Mouse (Mus musculus) adrenal gland, postnatal 10 days (tissue): ENCODE results near the gene Dmc1. TPM values are rescaled to one million over a fixed set of nuclear protein-coding genes. Genes with fewer than 3 reads are reported as not detected.

Experiments
- DNase-seq: peaks from one replicate; pipeline ENCODE4 v3.0.0; 2021; ENCODE audit warnings: mixed read lengths
- long read RNA-seq, 2 experiments: library from polyadenylated mRNA; stranded (forward); transcript quantifications; one replicate each; pipeline ENCODE4 v2.0.0; 2021
- total RNA-seq, 2 experiments: library from RNA; stranded (reverse); gene quantifications; 2 replicates each; pipeline ENCODE4 v1.2.3; 2021

Dmc1 gene
- 1 to 10 TPM; 1.4 to 1.8 TPM for total RNA-seq
- long read RNA-seq, experiment 1, partial matches to known transcripts = 1 of 1 reads
- long read RNA-seq, experiment 1, other reads (novel, unspliced or antisense) = 0 of 1 reads
- long read RNA-seq, experiment 2 = 0 reads

DNA sequence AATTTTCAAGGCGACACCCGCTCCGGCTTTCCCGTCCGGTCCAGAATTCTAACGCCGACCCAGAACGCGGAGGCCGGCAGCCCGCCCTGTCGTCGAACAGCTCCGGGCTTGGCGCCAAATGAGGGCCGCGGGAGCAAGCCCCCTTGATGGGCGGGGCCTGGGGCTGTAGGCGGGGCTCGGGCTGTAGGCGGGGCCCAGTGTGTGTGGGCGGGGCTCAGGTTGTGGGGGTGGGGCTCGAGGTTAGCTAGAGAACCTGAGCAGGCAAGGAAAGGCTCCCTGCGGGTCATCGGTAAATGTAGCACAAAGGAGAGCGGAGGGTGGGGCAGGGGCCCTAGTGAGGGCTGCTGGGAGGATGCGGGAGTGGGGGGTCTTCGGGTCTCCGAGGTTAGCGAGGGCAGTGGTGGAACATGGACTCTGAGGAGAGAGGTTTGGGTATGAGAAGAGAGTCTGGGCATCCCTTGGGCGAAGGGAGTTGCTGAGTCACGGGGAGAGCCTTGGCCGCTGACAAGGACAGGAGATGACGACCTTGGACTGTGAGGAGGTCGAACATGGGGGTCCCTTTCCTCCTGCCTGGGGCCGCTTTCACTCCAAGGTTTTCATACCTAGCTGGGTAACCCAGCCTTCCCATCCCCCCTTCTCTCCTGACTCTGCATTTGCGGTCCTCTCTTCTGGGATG, at the start of gene Dmc1:
Dmc1 (minus strand) TSS at position 120 of the 676 bp plus-strand sequence.
- DNase-seq = peak; percentile 78

DNA sequence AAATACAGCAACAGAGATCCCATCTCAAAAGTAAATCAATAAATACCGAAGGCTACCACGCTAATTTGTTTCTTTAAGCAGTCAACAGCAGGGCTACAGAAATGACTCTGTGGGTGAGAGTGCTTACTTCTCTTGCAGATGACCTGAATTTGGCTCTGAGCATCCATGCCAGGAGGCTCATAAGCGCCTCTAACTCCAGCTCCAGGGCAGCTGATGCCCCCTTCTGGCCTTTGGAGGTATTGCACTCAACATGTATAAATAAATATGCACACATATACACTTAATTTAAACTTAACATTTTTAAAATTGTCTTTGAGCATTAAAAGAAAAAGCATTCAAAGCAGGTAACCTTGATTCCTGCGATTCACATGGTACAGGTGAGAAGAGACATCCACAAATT, 46.6 kb upstream of the Dmc1 start:
- peak; percentile 41 for DNase-seq

DNA sequence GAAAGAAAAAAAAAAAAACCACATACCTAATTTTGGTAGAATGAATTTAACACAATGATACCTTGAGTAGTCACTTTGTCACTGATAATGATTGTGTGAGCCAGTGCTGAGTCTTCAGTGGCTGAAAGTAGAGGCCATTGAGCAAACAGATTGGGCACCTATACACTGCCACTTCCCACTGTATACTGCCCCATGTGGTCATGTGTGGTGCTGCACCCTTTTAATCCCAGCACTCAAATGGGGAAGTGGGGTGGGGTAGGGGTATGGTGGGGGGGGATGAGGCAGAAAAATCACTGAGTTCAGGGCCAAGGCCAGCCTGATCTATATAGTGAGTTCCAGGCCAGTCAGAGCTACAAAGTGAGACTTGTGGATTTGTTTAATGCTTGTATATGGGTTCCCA, 45.7 kb upstream of the Dmc1 start:
- peak; percentile 51 for DNase-seq

DNA sequence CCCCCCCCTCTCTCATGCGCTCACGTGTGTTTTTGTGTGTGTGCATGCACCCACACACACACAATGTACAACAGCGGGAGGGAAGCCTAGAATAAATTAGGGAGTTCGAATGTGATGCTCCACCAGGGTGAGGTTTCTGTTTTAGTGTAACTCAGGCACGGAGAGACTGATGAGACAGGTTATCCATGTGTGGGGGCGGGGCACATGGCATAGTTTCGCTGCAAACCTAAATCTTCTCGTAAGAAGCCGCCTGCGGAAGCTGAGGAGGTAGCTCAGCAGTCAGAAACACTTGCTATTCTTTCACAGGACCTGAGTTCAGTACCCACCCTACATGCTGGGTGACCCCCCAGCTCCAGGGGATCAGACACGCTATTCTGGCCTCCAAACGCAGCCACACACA, 43.2 kb upstream of the Dmc1 start:
- no peak for DNase-seq

DNA sequence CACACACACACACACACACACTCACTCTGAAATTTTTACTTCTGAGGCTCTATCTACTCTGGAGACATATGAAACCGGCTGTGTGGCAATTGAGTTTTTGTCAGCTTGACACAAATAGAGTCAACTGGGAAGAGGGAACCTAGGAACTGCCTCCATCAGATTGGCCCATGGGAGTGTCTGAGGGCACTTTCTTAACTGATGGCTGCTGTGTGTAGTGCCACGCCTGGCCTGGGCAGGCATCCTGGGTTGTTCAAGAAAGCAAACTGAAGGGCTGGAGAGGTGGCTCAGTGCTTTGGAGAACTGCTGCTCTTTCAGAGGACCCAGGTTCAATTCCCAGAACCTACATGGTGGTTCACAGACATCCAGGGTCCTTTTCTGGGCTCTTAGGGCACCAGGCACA, 40.6 kb upstream of the Dmc1 start:
- DNase-seq = no peak

DNA sequence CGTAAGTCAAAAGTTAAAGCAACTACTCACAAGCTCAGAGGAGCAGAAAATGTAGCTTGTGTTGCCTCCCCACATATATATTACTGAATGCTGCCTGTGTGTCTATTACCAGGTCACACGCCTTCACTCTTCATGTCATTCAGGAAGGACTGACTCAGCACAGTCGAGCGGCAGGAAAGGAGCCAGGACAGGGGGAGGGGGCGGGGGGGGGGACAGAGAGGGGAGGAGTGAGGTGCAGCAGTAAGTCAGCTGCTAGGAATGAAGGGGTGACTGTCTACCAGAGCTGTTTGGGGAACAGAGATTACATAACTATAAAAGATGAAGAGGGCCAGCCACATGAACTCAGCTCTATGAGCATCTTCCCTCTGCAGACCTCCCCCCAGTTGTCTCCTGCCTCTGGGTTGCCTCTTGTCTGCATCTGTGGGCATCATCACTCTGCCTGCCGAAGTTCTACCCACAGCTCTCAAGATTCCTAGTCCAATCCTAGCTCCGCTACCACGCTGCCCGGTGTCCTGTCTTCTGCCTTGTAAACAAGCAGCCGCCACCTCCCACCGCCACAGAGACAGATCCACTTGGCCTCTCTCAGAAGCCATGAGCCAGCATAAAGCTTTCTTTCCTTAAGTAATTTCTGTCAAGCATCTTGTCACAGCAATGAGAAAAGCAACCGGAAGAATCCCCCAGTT, 36.4 kb upstream of the Dmc1 start:
- no peak for DNase-seq

DNA sequence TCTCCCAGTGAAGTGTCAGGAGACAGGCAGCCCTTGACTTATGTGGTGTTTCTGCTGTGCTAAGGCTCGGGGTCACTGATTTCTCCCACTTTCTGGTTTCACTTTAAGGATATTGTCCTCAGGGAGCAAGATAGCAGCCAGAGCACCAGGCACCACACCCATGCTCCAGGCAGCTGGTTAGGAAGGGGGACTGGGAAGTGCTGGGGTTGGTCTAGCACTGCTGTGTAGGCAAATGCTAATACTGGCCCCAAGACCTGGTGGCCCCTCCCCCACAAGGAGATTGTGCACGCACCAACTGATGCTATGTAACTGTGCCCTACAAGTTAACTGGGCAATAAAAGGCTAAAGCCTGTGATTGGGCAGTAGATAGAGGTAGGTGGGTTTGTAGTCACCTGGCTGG, 25.6 kb upstream of the Dmc1 start:
- DNase-seq = no peak

DNA sequence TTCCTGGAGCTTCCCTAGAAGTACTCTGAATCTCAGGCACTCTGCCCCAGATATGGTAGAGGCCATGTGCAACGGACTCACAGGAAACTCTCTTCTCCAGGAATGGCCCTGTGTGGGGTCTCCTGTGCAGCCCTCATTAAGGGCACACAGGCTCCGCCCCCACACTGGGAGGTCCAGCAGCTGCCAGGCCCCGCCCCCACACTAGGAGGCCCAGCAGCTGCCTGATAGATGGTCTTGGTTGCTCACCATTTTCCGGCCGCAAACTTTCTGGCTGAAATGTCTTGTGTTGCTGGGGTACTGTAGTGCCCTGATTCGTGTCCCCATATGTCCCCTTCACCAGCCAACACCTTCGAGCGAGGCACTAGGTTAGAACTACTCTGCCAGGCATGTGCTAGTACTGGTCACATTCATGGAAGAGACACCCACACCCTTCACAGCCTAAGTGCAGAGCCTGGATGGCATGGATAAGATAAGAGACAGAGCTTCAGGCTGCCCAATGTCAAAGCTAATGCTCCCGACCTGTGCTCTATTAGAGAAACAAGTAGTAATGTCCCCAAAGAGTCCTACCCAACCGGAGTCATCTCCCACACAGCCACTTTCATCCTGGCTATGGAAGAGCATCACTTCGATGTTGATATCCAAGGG, 15.0 kb upstream of the Dmc1 start:
- DNase-seq = no peak

DNA sequence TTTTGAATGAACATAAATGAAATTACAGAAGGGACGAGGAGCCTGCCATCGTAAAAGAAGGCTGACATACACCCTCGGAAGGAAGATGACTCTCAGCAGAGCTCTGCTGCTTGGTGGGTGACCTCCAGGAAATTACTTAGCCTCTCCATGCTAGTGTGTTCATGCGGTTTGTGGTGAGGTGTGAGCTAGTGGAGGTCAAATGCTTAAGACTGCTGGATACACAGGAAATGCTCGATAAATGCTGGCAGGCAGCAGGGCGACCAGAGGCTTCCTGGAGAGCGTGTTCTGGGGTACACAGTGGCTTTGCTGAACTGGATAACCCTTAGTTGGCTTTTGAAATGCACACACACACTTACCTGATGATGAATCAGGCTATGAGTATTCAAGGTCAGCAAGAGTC, 13.5 kb upstream of the Dmc1 start:
- no peak for DNase-seq

DNA sequence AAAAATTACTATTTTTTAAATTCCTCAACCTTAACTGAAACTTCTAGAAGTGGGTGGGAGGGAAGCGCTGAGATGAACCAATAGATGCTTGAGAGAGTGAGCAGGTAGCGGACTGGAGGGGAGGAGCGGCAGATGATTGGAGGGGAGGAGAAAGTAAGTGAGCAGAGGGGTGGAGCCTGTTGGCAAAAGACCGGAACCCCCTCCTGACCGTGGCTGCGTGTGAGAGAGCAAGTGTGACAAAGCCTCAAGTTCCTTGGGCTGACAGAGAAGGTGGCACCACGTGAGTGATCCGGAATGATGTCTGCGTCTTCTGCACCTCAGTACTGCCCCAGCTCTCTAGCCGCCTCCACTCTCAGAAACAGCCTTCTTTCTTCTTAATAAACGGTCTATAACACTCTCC, 12.2 kb upstream of the Dmc1 start:
- DNase-seq = no peak

DNA sequence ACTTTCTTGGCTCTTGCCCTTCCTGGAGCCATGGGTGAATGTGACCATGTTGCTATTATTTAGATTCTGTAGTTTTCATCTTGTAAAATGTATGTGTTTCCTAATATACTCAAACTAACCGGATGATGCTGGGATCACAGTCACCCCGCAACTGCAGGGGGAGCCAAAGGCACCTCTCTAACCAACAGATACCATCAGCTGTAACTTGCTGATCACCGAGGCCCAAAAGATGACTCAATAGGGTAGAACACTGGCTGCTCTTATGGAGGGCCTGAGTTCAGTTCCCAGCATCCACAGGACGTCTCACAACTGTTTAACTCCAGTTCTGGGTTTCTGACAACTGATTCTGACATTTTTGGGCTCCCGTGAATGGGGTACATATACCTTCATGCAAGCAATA, 11.8 kb upstream of the Dmc1 start:
- DNase-seq = no peak

DNA sequence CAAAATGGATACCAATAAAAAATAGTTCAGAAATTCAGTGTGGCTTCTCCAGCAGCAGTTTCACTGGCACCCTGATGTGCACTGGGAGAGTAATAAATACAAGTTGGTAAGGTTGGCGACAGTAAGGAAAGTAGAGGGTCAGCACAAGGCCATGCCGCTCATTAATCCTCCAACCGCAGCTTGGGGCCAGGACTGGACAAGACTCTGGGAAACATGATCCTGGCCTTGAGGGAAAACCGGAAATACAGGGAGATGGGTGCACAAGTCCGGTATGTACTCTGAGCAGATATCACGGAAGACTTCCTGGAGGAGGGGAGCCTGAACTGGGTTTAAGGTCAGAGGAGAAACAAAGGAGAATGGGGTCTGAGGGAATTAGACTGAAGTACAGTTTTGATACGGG, 10.6 kb upstream of the Dmc1 start:
- peak; percentile 19 for DNase-seq

DNA sequence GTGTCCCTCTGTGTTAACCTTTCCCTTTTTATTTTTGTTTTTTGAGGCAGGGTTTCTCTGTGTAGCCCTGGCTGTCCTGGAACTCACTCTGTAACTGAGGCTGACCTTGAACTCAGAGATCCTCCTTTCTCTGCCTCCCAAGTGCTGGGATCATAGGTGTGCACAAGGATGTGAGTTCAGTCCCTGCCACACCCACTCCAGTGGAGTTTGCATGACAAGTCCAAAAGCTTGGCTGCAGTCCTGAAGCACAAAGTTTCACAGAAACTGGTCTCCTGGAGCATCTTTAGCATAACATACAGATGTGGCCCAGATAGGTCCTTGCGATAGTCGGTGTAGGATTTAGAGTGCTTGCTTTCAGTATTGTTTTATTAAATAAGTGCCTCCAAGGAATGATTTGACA, 4.3 kb upstream of the Dmc1 start:
- DNase-seq = no peak

DNA sequence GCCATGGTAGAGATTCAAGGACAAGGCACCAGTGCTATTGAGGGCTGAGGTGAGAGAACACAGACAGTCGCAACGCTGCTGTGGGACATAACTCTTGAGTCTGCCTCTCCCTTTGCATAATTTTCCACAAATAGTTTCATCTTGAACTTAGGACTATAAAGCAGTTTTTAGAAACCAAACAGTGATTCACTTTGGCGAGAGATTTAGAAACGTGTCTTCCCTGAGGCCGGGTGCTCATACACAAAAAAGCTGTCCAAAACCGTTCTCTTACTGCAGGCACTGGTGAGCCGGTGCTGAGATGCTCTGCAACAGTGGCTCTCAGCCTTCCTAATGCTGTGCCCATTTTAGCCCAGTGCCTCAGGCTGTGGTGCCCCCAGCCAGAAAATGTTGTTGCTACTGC, 3.3 kb upstream of the Dmc1 start:
- no peak for DNase-seq

DNA sequence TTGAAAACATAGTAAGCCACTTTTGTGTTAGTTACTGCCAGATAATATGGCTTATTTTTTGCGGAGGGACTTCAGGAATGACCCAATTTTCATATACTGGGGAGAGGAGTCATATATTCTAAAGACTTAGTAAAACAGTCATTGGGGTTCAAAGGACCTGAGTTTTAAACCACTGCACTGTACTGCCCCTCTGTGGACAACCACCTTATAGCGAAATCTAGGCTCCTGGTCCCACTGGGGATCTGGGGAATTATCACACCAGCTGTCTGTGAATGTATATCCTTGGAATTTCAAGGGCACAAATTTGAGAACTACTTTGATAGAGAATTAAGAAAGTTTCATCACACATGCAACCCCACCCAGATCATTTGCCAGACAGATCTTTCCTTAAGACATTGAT, 2.8 kb upstream of the Dmc1 start:
- peak; percentile 50 for DNase-seq

DNA sequence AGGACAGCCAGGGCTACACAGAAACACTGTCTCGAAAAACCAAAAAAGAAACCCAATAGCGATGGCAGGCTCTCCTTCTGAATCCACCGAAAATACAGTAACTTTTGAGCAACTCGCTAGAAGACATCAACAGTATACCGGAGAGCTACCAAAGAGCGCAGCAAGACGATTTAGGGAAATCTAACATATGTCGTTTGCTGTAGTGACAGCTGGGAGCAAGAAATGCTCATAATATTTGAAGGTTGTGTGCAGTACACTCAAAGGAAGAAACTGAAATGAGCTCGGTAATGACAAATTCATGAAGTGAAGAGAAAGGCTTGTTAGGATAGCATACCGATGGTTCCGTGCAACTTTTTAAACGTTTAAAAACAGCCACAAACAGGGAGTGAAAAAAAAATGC, 1.3 kb upstream of the Dmc1 start:
- no peak for DNase-seq

DNA sequence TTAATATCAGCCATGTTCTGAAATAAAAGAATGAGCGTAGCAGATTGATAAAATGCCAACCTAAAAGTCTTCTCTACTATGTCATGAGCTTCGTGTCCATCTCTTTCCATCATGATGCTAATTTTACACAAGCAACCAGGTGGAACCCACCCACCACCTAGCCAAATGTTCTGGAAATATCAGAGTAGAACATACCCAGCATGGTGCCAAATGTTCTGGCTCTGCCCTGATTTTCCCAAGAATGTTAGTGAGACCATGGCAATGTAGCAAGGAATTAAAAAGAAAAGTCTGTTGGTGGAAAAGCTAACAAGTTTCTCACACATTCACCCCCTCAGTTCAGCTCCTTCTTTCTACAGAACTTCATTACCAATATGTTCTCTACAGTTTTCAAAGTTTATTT, 4.7 kb downstream of the Dmc1 start:
- DNase-seq = no peak

DNA sequence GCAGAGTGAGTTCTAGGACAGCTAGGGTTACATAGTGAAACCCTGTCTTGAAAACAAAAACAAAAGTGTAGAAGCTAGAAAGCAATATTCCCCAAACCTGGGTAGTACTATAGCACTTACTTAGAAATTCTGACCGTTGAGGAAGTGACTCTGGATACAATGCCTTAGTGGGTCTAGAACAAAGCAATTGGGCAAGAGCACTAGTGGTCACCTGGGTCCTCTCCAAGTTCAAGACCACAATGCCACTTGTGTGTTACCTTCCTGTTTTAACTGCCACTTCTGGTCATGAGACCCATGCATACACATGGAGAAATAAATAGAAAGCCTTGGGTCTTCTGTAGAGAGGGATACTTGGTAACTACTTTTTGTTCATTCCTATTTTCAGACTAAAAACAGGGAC, 6.2 kb downstream of the Dmc1 start:
- no peak for DNase-seq

DNA sequence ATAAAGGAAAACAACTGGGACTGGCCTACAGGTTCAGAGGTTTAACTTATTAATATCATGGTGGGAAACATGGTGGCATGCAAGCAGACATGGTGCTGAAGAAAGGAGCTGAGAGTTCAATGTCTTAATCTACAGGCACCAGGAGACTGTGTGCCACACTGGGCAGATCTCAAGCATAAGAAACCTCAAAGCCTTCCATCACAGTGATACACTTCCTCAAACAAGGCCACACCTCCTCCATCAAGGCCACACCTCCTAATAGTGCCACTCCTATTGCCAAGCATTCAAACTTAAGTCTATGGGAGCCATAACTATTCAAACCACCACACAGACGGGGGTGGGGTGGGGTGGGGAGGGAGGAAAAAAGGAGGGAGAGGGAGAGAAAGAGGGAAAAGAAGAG, 23.3 kb downstream of the Dmc1 start:
- DNase-seq = no peak

DNA sequence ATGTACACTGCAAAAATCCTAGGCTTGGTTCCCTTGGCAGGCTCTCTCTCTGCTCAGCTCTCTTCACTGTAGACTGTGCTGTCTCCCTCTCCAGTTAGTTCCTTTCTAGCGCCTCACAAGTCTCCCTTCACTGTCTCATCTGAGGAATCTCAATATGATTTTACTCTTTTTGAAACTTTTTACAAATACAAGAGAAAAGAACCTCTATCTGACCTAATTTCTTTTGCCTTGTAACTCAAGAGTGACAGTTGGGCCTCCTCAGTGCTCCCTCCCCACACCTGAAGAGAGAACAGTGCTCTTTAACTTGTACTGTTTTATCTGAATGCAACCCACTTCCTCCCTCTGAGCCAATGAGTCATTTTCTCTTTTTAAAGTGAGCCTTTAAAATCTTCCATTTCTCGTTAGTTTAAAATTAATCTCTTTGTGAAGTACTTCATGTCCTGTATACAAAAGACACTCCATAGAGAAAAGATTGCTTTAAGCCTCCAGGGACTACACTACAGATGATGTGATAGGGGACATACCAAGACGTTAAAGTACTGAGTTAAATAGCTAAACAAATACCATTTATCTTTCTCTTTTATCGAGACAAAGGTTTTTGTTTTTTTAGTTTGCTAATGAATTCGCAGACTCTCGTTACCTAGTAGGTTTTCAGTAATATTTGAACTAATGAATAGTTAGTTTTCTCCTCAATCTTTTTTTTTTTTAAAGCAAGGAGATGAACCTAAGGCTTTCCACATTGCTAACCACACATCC, 27.1 kb downstream of the Dmc1 start:
- DNase-seq = no peak

DNA sequence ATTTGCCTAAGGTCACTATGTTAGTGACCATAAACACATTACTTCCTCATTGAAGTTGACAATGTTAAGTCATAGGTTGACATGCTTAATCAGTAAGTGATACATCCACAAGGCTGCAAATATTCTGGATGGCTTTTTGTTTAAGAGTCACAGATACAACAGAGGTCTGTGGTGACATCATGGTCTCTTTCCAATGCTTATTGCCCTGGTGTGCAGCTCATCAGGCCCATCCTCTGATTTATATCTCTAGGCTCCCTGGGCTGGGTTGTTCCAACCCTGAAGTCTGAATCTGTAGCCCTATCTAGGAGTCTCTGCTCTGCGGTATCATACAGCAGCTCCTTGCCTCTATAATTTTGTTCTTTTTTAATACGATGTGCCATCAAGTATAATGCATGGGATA, 28.0 kb downstream of the Dmc1 start:
- no peak for DNase-seq

DNA sequence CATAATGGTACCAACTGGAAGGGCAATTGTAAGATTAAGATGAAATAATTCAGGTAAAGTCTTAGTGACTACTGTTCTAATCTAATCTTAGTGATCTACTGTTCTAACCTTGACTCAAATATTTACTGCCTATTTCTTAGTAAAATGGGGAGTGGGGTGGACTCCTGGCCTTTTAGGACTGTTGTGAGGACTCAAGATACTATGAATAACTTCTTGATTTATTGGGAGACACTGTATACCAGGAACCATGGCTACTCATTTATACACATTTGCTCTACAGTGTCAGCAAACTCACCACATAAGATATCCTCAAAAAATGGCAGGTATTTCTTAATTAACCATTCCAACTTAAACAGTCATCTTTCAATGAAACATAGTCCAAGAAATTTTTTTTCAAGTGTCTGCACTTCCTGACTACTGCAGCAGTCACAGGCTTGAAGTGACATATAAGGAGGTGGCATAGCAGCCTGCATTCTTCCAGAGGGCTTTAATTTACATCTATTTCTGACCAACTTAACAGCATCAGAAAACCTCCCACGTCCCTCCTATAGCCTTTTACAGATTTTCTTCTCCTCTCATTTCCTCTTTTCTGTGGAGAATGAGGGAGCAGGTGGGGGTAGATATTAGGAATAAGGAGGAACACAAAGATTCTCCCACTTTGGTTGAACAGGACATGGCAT, 29.2 kb downstream of the Dmc1 start:
- no peak for DNase-seq
